In the genomic region with DNA sequence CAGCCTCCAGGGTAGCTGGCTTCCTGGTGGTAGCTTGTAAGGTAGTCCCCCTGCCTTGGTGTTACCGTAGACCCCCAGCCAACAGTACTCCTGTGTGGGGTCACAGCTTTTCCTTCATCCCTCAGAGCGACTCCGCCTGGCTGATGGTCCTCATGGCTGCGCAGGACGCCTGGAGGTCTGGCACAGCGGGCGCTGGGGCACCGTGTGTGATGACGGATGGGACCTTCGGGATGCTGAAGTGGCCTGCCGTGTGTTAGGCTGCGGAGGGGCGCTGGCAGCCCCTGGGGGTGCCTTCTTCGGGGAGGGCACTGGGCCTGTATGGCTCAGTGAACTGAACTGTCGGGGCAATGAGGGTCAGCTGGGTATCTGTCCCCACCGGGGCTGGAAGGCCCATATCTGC, we compare ENCODE assay signal across 18 mouse cellular contexts. TPM values are rescaled to one million over a fixed set of nuclear protein-coding genes. Genes with fewer than 3 reads are reported as not detected.
A peak's percentile ranks its signal among the peaks of the same experiment; 100 is the strongest.
DNase-seq lines count a peak whose midpoint lies in the region; ATAC-seq and TF ChIP-seq lines count a peak whose summit lies in the region.
"Had no signal": no experiment of that assay in that cellular context is flagged by ENCODE, and none has a peak within 500 bp of the region (broad histone marks: within the 10 kb centered on the region; RNA-seq: fewer than 3 reads in every experiment).

No protein-coding gene starts in this region.

- no peak overlapping the region for H3K4me3 ChIP-seq in hindbrain, embryonic 11.5 days (ENCODE audit: low read depth, low read length)
- H3K4me3 ChIP-seq in hindbrain, postnatal 0 days (ENCODE audit: low read length), result no peak overlapping the region
- no peak overlapping the region for H3K4me3 ChIP-seq in neural tube, embryonic 11.5 days (ENCODE audit: low read depth, low read length)
- no peak overlapping the region for H3K4me3 ChIP-seq in neural tube, embryonic 15.5 days (replicated peaks)
- H3K4me3 ChIP-seq: liver, embryonic 15.5 days had no signal

- ATAC-seq in hindbrain, embryonic 11.5 days (ENCODE audit: low FRiP score), result no peak
- ATAC-seq in hindbrain, postnatal 0 days, result no peak
- ATAC-seq in neural tube, embryonic 11.5 days (ENCODE audit: insufficient read depth, low FRiP score, low TSS enrichment), result no peak
- ATAC-seq in neural tube, embryonic 15.5 days (ENCODE audit: low FRiP score), result no peak

- peak; percentile 2 for DNase-seq in adrenal gland, postnatal 10 days
- DNase-seq in adrenal gland, adult (ENCODE audit: inconsistent age in 2 of 2, low spot score in 1 of 2), result no peak
- no peak for DNase-seq in hindbrain, embryonic 11.5 days (ENCODE audit: low spot score)
- no peak for DNase-seq in hindbrain, postnatal 0 days (ENCODE audit: low spot score)
- DNase-seq in neural tube, embryonic 11.5 days (ENCODE audit: low spot score), result no peak
- no peak for DNase-seq in neural tube, embryonic 10.5 days (ENCODE audit: extremely low spot score, low spot score)
- no peak for DNase-seq in frontal cortex, postnatal 10 days (ENCODE audit: low spot score in 2 of 2)
- DNase-seq: adrenal gland, postnatal 25 days; cerebellum, adult 9-11 months; kidney, adult 18-20 months; kidney, postnatal 36 days; lung, postnatal 36 days; thymus, postnatal 4 days had no signal

- 68% methylated on average over 16 of the region's 16 CpGs for WGBS in hindbrain, embryonic 11.5 days
- 65% methylated on average over 16 of the region's 16 CpGs for WGBS in hindbrain, postnatal 0 days
- 62% methylated on average over 16 of the region's 16 CpGs for WGBS in neural tube, embryonic 11.5 days
- WGBS in neural tube, embryonic 15.5 days, result 50% methylated on average over 16 of the region's 16 CpGs

- no peak for TF ChIP-seq CTCF in hindbrain, postnatal 0 days (IDR thresholded peaks at IDR 0.05; ENCODE audit: low read depth)

- no peaks in the 10 kb centered on the region for H3K9me3 ChIP-seq in hindbrain, embryonic 11.5 days (ENCODE audit: control insufficient read depth, low read length)
- no peaks in the 10 kb centered on the region for H3K9me3 ChIP-seq in hindbrain, postnatal 0 days (ENCODE audit: low read length)
- no peaks in the 10 kb centered on the region for H3K9me3 ChIP-seq in neural tube, embryonic 11.5 days (ENCODE audit: control insufficient read depth, low read length)
- H3K9me3 ChIP-seq in neural tube, embryonic 15.5 days (replicated peaks), result no peaks in the 10 kb centered on the region
- H3K9me3 ChIP-seq: liver, embryonic 15.5 days had no signal

- H3K36me3 ChIP-seq in hindbrain, embryonic 11.5 days (ENCODE audit: control insufficient read depth, insufficient read depth, low read length), result no peaks in the 10 kb centered on the region
- no peaks in the 10 kb centered on the region for H3K36me3 ChIP-seq in hindbrain, postnatal 0 days (ENCODE audit: insufficient read depth, low read length)
- no peaks in the 10 kb centered on the region for H3K36me3 ChIP-seq in neural tube, embryonic 11.5 days (ENCODE audit: control insufficient read depth, insufficient read depth, low read length)
- no peaks in the 10 kb centered on the region for H3K36me3 ChIP-seq in neural tube, embryonic 15.5 days
- H3K36me3 ChIP-seq: liver, embryonic 15.5 days had no signal

- peaks cover 27% of the 10 kb centered on the region for H3K4me1 ChIP-seq in hindbrain, embryonic 11.5 days (replicated peaks; ENCODE audit: control insufficient read depth, insufficient read depth, low read length)
- peaks cover 25% of the 10 kb centered on the region for H3K4me1 ChIP-seq in hindbrain, postnatal 0 days (ENCODE audit: insufficient read depth, low read length)
- H3K4me1 ChIP-seq in neural tube, embryonic 11.5 days (ENCODE audit: control insufficient read depth, insufficient read depth, low read length), result peaks cover 34% of the 10 kb centered on the region
- H3K4me1 ChIP-seq in neural tube, embryonic 15.5 days, result peaks cover 44% of the 10 kb centered on the region

- no peak overlapping the region for H3K4me2 ChIP-seq in hindbrain, embryonic 11.5 days (replicated peaks; ENCODE audit: low read depth, low read length)
- no peak overlapping the region for H3K4me2 ChIP-seq in hindbrain, postnatal 0 days (ENCODE audit: low read depth, low read length)
- no peak overlapping the region for H3K4me2 ChIP-seq in neural tube, embryonic 11.5 days (ENCODE audit: low read depth)
- no peak overlapping the region for H3K4me2 ChIP-seq in neural tube, embryonic 15.5 days
- H3K4me2 ChIP-seq: liver, embryonic 15.5 days had no signal

- 0 out of 2 replicates have a peak overlapping the region, but pooled peaks have one; percentile 5 for H3K9ac ChIP-seq in hindbrain, embryonic 11.5 days (ENCODE audit: low read depth, low read length)
- H3K9ac ChIP-seq in hindbrain, postnatal 0 days (replicated peaks; ENCODE audit: low read length), result no peak overlapping the region
- no peak overlapping the region for H3K9ac ChIP-seq in neural tube, embryonic 11.5 days (ENCODE audit: low read length)
- 0 out of 2 replicates have a peak overlapping the region, but pooled peaks have one; percentile 28 for H3K9ac ChIP-seq in neural tube, embryonic 15.5 days (replicated peaks)
- H3K9ac ChIP-seq: liver, embryonic 15.5 days had no signal

- no peaks in the 10 kb centered on the region for H3K27me3 ChIP-seq in hindbrain, embryonic 11.5 days (ENCODE audit: control insufficient read depth, insufficient read depth, low read length)
- no peaks in the 10 kb centered on the region for H3K27me3 ChIP-seq in hindbrain, postnatal 0 days (ENCODE audit: insufficient read depth, low read length)
- H3K27me3 ChIP-seq in neural tube, embryonic 11.5 days (ENCODE audit: control insufficient read depth, insufficient read depth, low read length), result no peaks in the 10 kb centered on the region
- H3K27me3 ChIP-seq in neural tube, embryonic 15.5 days (replicated peaks), result no peaks in the 10 kb centered on the region

- H3K27ac ChIP-seq in hindbrain, embryonic 11.5 days (ENCODE audit: low read depth, low read length), result no peak overlapping the region
- H3K27ac ChIP-seq in hindbrain, postnatal 0 days, result no peak overlapping the region
- peak overlapping the region; percentile 95; the same call in 1 of the 2 replicates for H3K27ac ChIP-seq in neural tube, embryonic 11.5 days (ENCODE audit: low read depth, low read length)
- no peak overlapping the region for H3K27ac ChIP-seq in neural tube, embryonic 15.5 days (replicated peaks)
- H3K27ac ChIP-seq: liver, embryonic 15.5 days had no signal

RNA-seq across cellular contexts. Expression of gene Ssc5d, which starts 1.3 kb away (rescaled TPM):
- total RNA-seq in adrenal gland, postnatal 10 days (2021), result 1 to 10 TPM; 5.9 to 6.9 TPM
- 1.1 and 1.4 TPM in 2 replicates for polyA plus RNA-seq in hindbrain, embryonic 11.5 days (2014; fragmentation: Nextera tagmentation; extraction: Ambion mirVana)
- total RNA-seq in hindbrain, postnatal 0 days (2014; rRNA removed), result 2.5 and 2.8 TPM in 2 replicates
- polyA plus RNA-seq in hindbrain, postnatal 0 days (2015; fragmentation: Nextera tagmentation; extraction: Ambion mirVana), result 0.77 and 1.0 TPM in 2 replicates
- polyA plus RNA-seq in neural tube, embryonic 11.5 days (2014; fragmentation: Nextera tagmentation; extraction: Ambion mirVana), result 2.8 and 3.3 TPM in 2 replicates
- 1.00 and 1.8 TPM in 2 replicates for polyA plus RNA-seq in neural tube, embryonic 15.5 days (2015; fragmentation: Nextera tagmentation; extraction: Ambion mirVana)

RNA-seq across cellular contexts. Expression of gene Nat14, which starts 5.0 kb away (rescaled TPM):
- 1 to 10 TPM; 5.5 to 8.5 TPM for total RNA-seq in adrenal gland, postnatal 10 days (2021)
- 7.1 and 7.3 TPM in 2 replicates for polyA plus RNA-seq in hindbrain, embryonic 11.5 days (2014; fragmentation: Nextera tagmentation; extraction: Ambion mirVana)
- total RNA-seq in hindbrain, postnatal 0 days (2014; rRNA removed), result 24.2 and 32.3 TPM in 2 replicates
- polyA plus RNA-seq in hindbrain, postnatal 0 days (2015; fragmentation: Nextera tagmentation; extraction: Ambion mirVana), result 27.5 and 29.4 TPM in 2 replicates
- polyA plus RNA-seq in neural tube, embryonic 11.5 days (2014; fragmentation: Nextera tagmentation; extraction: Ambion mirVana), result 6.4 and 7.1 TPM in 2 replicates
- 30.8 and 36.3 TPM in 2 replicates for polyA plus RNA-seq in neural tube, embryonic 15.5 days (2015; fragmentation: Nextera tagmentation; extraction: Ambion mirVana)

RNA-seq across cellular contexts. Expression of gene Zfp628, which starts 11.8 kb away (rescaled TPM):
- 10 to 100 TPM; 14.7 to 16.4 TPM for total RNA-seq in adrenal gland, postnatal 10 days (2021)
- 4.0 and 4.2 TPM in 2 replicates for polyA plus RNA-seq in hindbrain, embryonic 11.5 days (2014; fragmentation: Nextera tagmentation; extraction: Ambion mirVana)
- 12.5 and 12.7 TPM in 2 replicates for total RNA-seq in hindbrain, postnatal 0 days (2014; rRNA removed)
- polyA plus RNA-seq in hindbrain, postnatal 0 days (2015; fragmentation: Nextera tagmentation; extraction: Ambion mirVana), result 5.2 and 5.7 TPM in 2 replicates
- polyA plus RNA-seq in neural tube, embryonic 11.5 days (2014; fragmentation: Nextera tagmentation; extraction: Ambion mirVana), result 3.5 and 3.8 TPM in 2 replicates
- polyA plus RNA-seq in neural tube, embryonic 15.5 days (2015; fragmentation: Nextera tagmentation; extraction: Ambion mirVana), result 3.1 and 4.0 TPM in 2 replicates

RNA-seq across cellular contexts. Expression of gene Gm36210, which starts 20.5 kb away (rescaled TPM):
- total RNA-seq in adrenal gland, postnatal 10 days (2021), result not detected
- 0.11 TPM in 1 of 2 replicates, not detected in the other for polyA plus RNA-seq in hindbrain, embryonic 11.5 days (2014; fragmentation: Nextera tagmentation; extraction: Ambion mirVana)
- total RNA-seq in hindbrain, postnatal 0 days (2014; rRNA removed), result 0.31 and 3.3 TPM in 2 replicates
- polyA plus RNA-seq in hindbrain, postnatal 0 days (2015; fragmentation: Nextera tagmentation; extraction: Ambion mirVana), result 0.30 and 0.45 TPM in 2 replicates
- 0.29 TPM in 1 of 2 replicates, not detected in the other for polyA plus RNA-seq in neural tube, embryonic 11.5 days (2014; fragmentation: Nextera tagmentation; extraction: Ambion mirVana)
- polyA plus RNA-seq in neural tube, embryonic 15.5 days (2015; fragmentation: Nextera tagmentation; extraction: Ambion mirVana), result 0.23 and 0.37 TPM in 2 replicates
- total RNA-seq: adrenal gland, postnatal 25 days; heart, adult 18-20 months had no signal
- polyA plus RNA-seq: liver, embryonic 15.5 days had no signal

RNA-seq across cellular contexts. Expression of gene Sbk2, which starts 37.4 kb away (rescaled TPM):
- total RNA-seq in adrenal gland, postnatal 10 days (2021), result 1 to 10 TPM; 1.6 to 3.1 TPM
- polyA plus RNA-seq in hindbrain, embryonic 11.5 days (2014; fragmentation: Nextera tagmentation; extraction: Ambion mirVana), result 0.07 and 0.09 TPM in 2 replicates
- total RNA-seq in hindbrain, postnatal 0 days (2014; rRNA removed), result 0.31 TPM in 1 of 2 replicates, not detected in the other
- polyA plus RNA-seq in hindbrain, postnatal 0 days (2015; fragmentation: Nextera tagmentation; extraction: Ambion mirVana), result not detected in 2 replicates
- polyA plus RNA-seq in neural tube, embryonic 11.5 days (2014; fragmentation: Nextera tagmentation; extraction: Ambion mirVana), result not detected in 2 replicates
- polyA plus RNA-seq in neural tube, embryonic 15.5 days (2015; fragmentation: Nextera tagmentation; extraction: Ambion mirVana), result 0.14 TPM in 1 of 2 replicates, not detected in the other
- total RNA-seq: layer of hippocampus, postnatal 10 days; left cerebral cortex, postnatal 10 days had no signal
- polyA plus RNA-seq: liver, embryonic 15.5 days had no signal

Comparison
In these comparisons a context has a peak if more than half of its experiments do, and no peak if none do; other contexts are left out.
1. H3K9ac ChIP-seq: peak in hindbrain, embryonic 11.5 days (single experiment) and neural tube, embryonic 15.5 days (single experiment); none in hindbrain, postnatal 0 days (single experiment) and neural tube, embryonic 11.5 days (single experiment).